Mouse (Mus musculus) T-helper 2 cell (primary cell): ENCODE data around the gene Nnmt.

Source experiments
- in situ Hi-C: fragments of 300-600 bp; cut with MboI, MseI; formaldehyde crosslinking; loops from one replicate; pipeline ENCODE4 v1.15.1; 2025; ENCODE audit warnings: high pct_unique_total_duplicates

Gene Nnmt

DNA sequence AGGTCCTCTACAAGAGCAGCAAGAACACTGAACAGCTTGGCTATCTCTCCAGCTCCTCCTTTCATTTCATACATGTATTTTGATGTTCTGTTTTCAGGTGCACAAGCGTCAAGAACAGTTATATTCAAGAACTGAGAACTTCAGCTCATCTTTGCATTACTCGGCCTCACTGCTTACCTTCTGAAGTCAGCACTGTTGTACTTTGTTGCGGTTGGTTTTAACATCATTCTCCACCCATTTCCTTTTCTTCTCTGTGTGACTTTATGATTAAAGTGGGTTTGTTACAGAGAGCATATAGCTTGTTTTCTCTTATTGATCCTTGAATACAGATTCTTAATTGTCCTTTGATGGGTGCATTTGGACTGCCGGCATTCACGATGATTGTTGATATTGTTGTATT lies 42.6 kb downstream of the Nnmt start:
- in situ Hi-C loops, result loop anchor here (5.0 kb wide), 1 partner anchor 95 kb away; no protein-coding TSS in a partner anchor

DNA sequence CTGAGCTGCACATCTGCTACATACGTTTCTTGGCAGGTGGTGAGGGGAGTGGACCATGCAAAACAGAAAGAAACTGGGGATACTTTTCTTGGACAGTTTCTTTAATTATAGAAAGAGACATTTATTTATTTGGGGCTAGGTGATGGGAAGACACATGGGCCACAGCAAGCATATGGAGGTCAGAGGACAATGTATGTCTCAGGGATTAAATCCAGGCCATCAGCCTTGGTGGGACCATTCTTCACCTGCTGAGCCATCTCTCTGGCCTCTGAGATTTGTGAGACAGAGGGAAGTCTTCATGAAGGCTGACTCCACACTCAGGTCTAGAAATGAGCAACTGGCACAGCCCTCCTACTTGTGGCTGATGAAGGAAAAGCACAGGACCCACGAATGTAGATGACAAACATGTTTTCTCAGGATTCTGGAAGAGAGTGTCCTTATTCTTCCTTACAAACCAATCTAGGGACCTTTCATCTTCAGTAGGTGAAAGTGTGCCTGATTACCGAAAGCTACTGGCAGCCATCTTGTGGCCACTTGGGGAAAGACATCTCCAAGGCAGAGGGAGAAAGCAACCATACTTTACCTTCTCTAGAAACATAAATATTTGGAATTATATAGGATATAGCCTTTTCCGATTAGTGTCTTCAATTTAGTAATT lies 45.3 kb downstream of the Nnmt start:
- in situ Hi-C loops, result loop anchor here (5.0 kb wide), 1 partner anchor 92 kb away; no protein-coding TSS in a partner anchor

DNA sequence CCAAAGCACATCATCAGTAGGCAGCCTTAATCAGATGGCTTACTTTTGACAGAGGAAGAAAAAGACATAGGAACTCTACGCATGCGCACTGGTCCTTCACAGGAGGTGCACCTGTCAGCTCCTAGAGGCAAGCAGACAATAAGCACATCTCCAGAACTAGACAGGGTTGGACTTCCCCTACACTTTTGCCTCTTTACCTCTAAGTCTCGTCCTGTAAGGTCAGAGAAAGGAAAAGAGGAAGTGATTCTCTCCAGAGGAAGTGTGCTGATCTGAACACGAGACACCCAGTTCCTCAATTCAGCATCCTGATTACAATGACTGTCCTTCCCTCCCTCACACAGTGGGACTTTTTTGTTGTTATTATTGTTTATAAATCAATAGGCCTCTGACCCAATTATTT lies 46.3 kb downstream of the Nnmt start:
- in situ Hi-C loops, result no loop called here

DNA sequence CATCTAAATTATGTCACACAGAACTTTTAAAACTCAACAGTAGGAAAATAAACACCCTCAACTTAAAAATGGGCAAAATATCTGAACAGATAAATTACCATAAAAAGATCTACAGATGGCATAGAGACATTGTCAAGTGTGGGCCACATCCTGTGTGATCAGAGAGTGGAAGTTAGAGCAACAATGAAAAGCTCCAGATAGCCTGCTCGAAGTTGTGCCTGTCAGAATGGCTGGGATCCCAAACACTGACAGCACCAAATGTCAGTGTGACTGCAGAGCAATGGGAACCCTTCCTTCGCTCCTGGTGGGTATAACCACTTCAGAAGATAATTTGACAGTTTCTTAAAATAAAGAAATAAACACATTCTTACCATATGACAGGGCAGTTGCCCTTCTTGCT lies 55.9 kb downstream of the Nnmt start:
- in situ Hi-C loops, result no loop called here

DNA sequence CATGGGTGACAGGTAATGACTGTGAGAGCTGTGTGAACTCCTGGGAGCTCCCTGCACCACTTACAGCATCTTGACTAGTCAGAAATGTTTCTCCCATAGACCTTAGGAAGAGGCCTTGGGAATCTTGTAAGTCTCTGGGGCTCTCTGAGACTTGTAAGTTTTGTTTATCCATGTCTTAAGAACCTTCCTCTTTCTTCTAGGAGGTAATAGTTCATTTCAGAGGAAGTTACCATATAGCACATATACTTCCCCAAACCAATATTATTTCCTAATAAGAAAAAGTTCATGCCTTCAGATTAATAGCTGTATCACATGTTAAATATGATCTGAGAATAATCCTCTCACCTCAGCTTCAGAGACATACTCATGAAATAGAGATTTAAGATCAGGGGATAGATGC lies 57.7 kb downstream of the Nnmt start:
- in situ Hi-C loops, result no loop called here
